Mouse (Mus musculus): ENCODE data around the gene Sem1. TPM values are rescaled to one million over a fixed set of nuclear protein-coding genes. Genes with fewer than 3 reads are reported as not detected.

Gene Sem1
- 190 and 218 TPM in 2 replicates for polyA plus RNA-seq (2016; fragmentation: Nextera tagmentation; extraction: Ambion mirVana)

DNA sequence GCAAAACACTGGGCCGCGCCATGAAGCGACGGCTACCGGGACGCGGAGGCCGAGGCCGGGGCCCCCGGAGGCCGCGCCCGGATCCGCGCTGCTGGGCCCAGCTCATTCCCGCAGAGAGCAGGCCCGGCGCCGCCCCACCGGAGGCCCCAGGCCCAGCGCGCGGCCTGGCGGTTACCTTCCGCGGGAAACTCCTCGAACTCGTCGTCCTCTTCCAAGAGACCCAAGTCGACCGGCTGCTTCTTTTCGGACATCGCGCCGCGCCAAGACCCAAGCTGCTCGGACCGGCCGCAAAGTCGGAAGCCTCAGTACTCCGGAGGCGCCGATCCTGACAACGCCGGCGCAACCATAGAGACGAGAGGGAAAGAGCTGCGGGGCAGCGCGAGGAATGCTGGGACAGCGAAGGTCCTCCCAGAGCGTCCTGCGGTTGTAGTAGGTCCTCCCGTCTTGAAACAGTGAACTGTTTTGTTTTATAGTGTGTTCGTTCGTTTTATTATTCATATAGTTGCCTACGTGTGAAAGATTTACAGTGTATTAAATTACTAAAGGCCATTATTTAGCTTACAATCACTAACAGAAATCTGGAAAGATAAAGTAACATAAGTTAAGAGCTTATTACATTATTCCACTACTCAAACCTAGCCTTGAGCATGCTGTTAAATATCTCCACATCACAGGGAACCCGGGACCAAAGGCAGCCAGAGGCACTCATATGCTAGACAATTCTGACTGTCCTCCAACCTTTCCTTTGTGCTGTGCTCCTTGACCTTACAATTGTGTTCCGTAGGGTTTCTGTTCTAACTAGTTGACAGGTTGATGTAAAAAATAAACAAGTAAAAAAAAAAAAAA lies at the start of gene Sem1:
TSS of gene Sem1 (minus strand) at position 360 of the 846 bp plus-strand sequence.
- no peaks in the 10 kb centered on the region for H3K27me3 ChIP-seq
- H3K36me3 ChIP-seq, result peaks cover 8% of the 10 kb centered on the region; the same call in 1 of the 2 replicates
- H3K4me1 ChIP-seq, result peaks cover 8% of the 10 kb centered on the region
- H3K9ac ChIP-seq, result peak within 1 kb of the TSS; percentile 96
- H3K4me2 ChIP-seq (replicated peaks), result peak within 1 kb of the TSS; percentile 52
- H3K27ac ChIP-seq, result peak within 1 kb of the TSS; percentile 90
- ATAC-seq (ENCODE audit: low FRiP score), result peak; percentile 99
- peak within 1 kb of the TSS; percentile 96 for H3K4me3 ChIP-seq
- WGBS, result 1% methylated on average over 59 of the region's 59 CpGs
- no peaks in the 10 kb centered on the region for H3K9me3 ChIP-seq (replicated peaks)

DNA sequence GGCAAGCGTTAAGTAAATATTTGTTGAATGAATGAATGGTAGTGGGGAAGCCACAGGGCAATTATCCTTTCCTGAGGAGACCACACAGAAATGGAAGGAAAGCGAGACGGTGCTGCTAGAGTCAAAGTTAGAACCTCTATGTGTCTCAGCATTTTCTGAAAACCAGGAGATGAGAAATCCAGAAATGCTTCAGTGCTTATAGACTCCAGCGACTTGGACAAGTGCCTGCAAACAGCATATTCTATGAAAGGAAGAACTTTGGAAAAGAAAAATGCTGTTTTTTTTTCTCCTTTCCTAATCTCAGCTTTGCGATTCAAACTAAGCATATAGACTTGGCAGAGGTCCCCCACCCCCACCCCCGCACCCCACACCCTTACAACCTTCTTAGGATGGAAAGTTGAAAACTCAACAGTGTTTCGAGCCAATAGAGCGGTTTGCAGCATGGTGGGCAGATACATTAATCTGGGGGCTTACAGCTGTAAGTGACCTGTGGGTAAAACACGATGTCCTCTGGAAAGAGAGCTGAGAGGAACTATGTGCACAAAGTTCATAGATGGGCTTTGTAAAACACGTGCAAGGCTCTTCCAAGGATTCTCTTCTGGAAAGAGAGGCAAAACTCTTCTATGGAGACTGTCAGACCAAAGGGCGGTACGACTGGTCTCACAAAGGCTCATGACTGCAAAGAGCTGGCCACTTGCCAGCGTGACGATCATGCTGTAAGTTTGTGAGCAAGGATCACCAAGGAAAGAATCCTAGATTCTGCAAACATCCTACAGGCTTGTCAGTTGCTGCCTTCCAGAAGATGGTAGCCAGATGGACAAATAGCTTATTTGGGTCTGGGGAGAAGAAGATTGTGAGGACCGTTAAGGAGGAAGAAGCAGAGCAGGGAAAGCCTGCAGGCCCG lies 44.6 kb upstream of the Sem1 start:
- Histone ChIP-seq H3K4me1 (peaks cover 3% of the 10 kb centered on the region), H3K27me3 (no peaks in the 10 kb centered on the region), H3K9ac (no peak overlapping the region), H3K4me2 (replicated peaks) (no peak overlapping the region), H3K4me3 (no peak overlapping the region), H3K27ac (no peak overlapping the region), H3K36me3 (no peaks in the 10 kb centered on the region), H3K9me3 (replicated peaks) (no peaks in the 10 kb centered on the region)
- ATAC-seq (ENCODE audit: low FRiP score), result no peak
- 69% methylated on average over 16 of the region's 16 CpGs for WGBS

DNA sequence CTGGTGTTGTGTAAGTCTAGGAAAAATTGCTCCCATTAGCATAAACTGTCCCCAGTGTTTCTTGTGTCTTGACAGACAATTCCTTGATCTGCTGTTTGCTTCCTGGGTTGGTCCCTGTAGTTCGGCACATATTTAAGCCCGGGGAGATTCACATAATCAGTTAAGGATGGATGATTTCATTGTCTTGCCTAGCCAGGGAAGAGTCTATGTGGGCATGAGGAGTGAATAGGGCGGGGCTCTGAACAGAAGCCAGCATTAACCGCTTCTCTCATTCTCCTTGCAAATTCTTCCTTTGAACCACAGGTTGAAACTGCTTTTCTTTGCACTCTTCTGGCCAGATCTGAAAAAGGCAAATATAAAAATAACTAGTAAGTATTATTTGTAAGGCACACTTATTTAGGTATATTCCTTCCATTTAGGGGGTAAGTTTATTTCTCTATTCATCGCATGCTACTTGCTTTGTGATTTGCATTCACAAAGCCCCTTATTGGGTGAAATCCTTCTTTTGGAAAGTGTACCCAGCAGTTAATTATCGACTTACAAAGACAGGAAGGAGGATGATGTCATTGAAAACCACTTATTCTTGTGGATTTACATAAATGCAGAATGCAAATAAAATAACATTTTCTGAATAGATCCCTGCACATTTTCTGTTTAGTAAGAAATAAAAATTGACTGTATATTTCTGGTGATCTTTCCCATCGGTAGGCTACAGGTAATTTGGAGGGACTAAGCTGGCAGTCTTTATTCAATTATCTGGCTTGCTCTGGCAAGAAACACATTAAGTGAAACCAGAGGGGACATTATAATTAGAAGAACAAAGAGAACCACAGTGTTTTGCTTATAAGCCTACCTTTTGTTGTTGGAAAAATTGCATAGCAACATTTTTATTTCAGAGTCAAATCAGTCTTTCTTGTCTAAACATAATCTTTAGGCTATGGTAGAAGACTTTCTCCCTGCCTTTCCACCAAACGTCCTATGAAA lies 25.4 kb upstream of the Sem1 start:
- WGBS, result 47% methylated on average over 8 of the region's 8 CpGs
- no peaks in the 10 kb centered on the region for H3K36me3 ChIP-seq
- no peak overlapping the region for H3K27ac ChIP-seq
- no peak overlapping the region for H3K4me3 ChIP-seq
- peaks cover 4% of the 10 kb centered on the region; the same call in 1 of the 2 replicates for H3K4me1 ChIP-seq
- no peaks in the 10 kb centered on the region for H3K27me3 ChIP-seq
- no peaks in the 10 kb centered on the region for H3K9me3 ChIP-seq (replicated peaks)
- H3K4me2 ChIP-seq (replicated peaks), result no peak overlapping the region
- H3K9ac ChIP-seq, result no peak overlapping the region
- ATAC-seq (ENCODE audit: low FRiP score), result peak; percentile 77

GRCm38 (mm10) chr6:6586313-6586712 lies 7.8 kb upstream of the Sem1 start:
- H3K27me3 ChIP-seq, result no peaks in the 10 kb centered on the region
- H3K27ac ChIP-seq, result no peak overlapping the region
- no peak for ATAC-seq (ENCODE audit: low FRiP score)
- 85% methylated on average over 2 of the region's 2 CpGs for WGBS
- H3K9me3 ChIP-seq (replicated peaks), result no peaks in the 10 kb centered on the region
- H3K36me3 ChIP-seq, result no peaks in the 10 kb centered on the region
- H3K4me3 ChIP-seq, result no peak overlapping the region
- no peaks in the 10 kb centered on the region for H3K4me1 ChIP-seq
- no peak overlapping the region for H3K9ac ChIP-seq
- no peak overlapping the region for H3K4me2 ChIP-seq (replicated peaks)

GRCm38 (mm10) chr6:6581849-6582248 lies 3.4 kb upstream of the Sem1 start:
- Histone ChIP-seq H3K4me3 (no peak overlapping the region), H3K27me3 (no peaks in the 10 kb centered on the region), H3K4me1 (peaks cover 5% of the 10 kb centered on the region), H3K36me3 (no peaks in the 10 kb centered on the region), H3K4me2 (replicated peaks) (no peak overlapping the region), H3K9me3 (replicated peaks) (no peaks in the 10 kb centered on the region), H3K27ac (no peak overlapping the region), H3K9ac (no peak overlapping the region)
- 84% methylated on average over 2 of the region's 2 CpGs for WGBS
- no peak for ATAC-seq (ENCODE audit: low FRiP score)

DNA sequence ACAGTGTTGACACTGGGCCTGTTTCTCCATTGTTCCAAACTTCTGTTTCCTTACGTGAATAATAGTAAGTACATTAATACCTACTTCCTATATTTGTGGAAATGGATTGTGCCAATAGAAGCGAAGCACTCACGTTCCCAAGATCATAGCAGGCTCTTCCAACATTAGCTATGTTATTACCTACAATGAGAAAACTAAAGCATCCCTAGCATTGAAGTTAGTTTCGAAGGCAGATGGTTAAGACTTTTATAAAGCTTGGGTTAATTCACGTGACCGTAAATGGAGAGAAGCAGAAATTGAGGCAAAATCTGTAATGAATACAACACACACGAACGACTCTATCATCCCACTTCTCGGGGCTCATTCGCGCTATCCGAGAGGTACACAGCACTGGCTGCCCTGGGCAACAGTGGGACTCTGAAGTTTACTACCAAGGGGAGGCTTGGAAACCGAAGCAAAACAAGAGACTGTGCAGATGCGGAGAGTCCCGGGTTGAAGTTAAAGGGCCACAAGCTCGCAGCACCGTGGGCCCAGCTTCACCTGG lies 650 bp downstream of the Sem1 start:
- Histone ChIP-seq H3K9me3 (replicated peaks) (no peaks in the 10 kb centered on the region), H3K4me3 (peak overlapping the region; percentile 96), H3K27ac (peak overlapping the region; percentile 90), H3K36me3 (peaks cover 8% of the 10 kb centered on the region; the same call in 1 of the 2 replicates), H3K4me2 (replicated peaks) (peak overlapping the region; percentile 52), H3K9ac (peak overlapping the region; percentile 96), H3K27me3 (no peaks in the 10 kb centered on the region), H3K4me1 (peaks cover 8% of the 10 kb centered on the region)
- 5% methylated on average over 17 of the region's 17 CpGs for WGBS
- peak; percentile 81 for ATAC-seq (ENCODE audit: low FRiP score)

GRCm38 (mm10) chr6:6577291-6577690 lies 1.2 kb downstream of the Sem1 start:
- 68% methylated on average over 3 of the region's 3 CpGs for WGBS
- peak overlapping the region; percentile 52 for H3K4me2 ChIP-seq (replicated peaks)
- H3K9me3 ChIP-seq (replicated peaks), result no peaks in the 10 kb centered on the region
- H3K4me3 ChIP-seq, result peak overlapping the region; percentile 96
- H3K9ac ChIP-seq, result peak overlapping the region; percentile 96; the same call in 1 of the 2 replicates
- no peak overlapping the region for H3K27ac ChIP-seq
- H3K27me3 ChIP-seq, result no peaks in the 10 kb centered on the region
- peaks cover 8% of the 10 kb centered on the region for H3K4me1 ChIP-seq
- ATAC-seq (ENCODE audit: low FRiP score), result no peak
- H3K36me3 ChIP-seq, result peaks cover 8% of the 10 kb centered on the region; the same call in 1 of the 2 replicates

- H3K9me3 ChIP-seq (replicated peaks), result no peaks in the 10 kb centered on the region
- 92% methylated on average over 4 of the region's 4 CpGs for WGBS
- no peak overlapping the region for H3K4me2 ChIP-seq (replicated peaks)
- peaks cover 8% of the 10 kb centered on the region; the same call in 1 of the 2 replicates for H3K36me3 ChIP-seq
- no peak for ATAC-seq (ENCODE audit: low FRiP score)
- no peak overlapping the region for H3K4me3 ChIP-seq
- H3K9ac ChIP-seq, result no peak overlapping the region
- H3K27me3 ChIP-seq, result no peaks in the 10 kb centered on the region
- no peak overlapping the region for H3K27ac ChIP-seq
- peaks cover 8% of the 10 kb centered on the region for H3K4me1 ChIP-seq
Measured at GRCm38 (mm10) chr6:6575796-6576195, 2.7 kb downstream of the Sem1 start.

DNA sequence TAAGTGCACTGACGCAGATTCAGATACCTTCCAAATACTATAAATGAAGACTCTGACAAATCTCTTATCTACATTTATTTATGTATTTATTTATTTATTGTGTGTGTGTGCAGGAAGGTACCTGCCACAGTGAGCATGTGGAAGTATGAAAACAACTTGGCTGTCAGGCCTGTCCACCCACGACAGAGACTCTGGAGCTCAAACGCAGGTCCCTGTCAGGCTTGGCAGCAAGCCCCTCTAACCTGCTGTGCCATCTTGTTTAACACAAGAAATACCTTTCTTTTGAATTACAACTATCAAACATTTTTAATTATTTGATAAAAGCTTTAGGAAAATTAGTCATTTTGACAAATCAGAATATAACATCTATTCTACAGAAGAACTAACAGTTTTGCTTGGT lies 10.0 kb downstream of the Sem1 start:
- no peak for ATAC-seq (ENCODE audit: low FRiP score)

DNA sequence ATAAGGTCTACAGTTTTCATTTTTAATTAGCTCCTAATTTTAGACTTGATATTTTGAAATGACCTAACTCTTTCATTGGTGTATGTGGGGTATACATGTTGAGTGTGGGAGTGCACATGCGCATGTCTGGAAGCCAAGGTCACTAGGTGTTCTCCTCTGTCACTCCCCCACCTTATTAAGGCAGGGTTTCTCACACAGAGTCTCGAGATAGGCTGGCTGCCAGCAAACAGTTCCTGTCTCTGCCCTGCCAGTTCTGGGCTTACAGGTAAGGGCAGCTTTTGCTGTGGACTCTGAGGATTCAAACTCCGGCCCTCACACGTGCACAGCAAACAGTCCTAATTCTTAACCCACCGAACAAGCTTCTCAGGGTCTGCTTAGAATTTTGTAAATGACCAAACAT lies 14.8 kb downstream of the Sem1 start:
- Histone ChIP-seq H3K9me3 (replicated peaks) (no peaks in the 10 kb centered on the region), H3K27me3 (no peaks in the 10 kb centered on the region), H3K36me3 (no peaks in the 10 kb centered on the region), H3K4me3 (no peak overlapping the region), H3K4me1 (peaks cover 2% of the 10 kb centered on the region; the same call in 1 of the 2 replicates), H3K9ac (no peak overlapping the region), H3K4me2 (replicated peaks) (no peak overlapping the region), H3K27ac (no peak overlapping the region)
- WGBS, result 93% methylated on average over 5 of the region's 5 CpGs
- ATAC-seq (ENCODE audit: low FRiP score), result no peak

More for the DNA sequence above, 10.0 kb downstream of the Sem1 start:
- H3K9ac ChIP-seq, result no peak overlapping the region
- no peak overlapping the region for H3K27ac ChIP-seq
- WGBS, result 80% methylated on average over 3 of the region's 3 CpGs
- H3K4me3 ChIP-seq, result no peak overlapping the region
- H3K36me3 ChIP-seq, result no peaks in the 10 kb centered on the region
- H3K4me1 ChIP-seq, result no peaks in the 10 kb centered on the region
- no peak overlapping the region for H3K4me2 ChIP-seq (replicated peaks)
- H3K9me3 ChIP-seq (replicated peaks), result no peaks in the 10 kb centered on the region
- no peaks in the 10 kb centered on the region for H3K27me3 ChIP-seq

- Histone ChIP-seq H3K36me3 (no peaks in the 10 kb centered on the region), H3K9me3 (replicated peaks) (no peaks in the 10 kb centered on the region), H3K4me2 (replicated peaks) (no peak overlapping the region), H3K27me3 (no peaks in the 10 kb centered on the region), H3K4me1 (peaks cover 2% of the 10 kb centered on the region; the same call in 1 of the 2 replicates), H3K27ac (no peak overlapping the region), H3K4me3 (no peak overlapping the region), H3K9ac (no peak overlapping the region)
- 75% methylated on average over 5 of the region's 5 CpGs for WGBS
- ATAC-seq (ENCODE audit: low FRiP score), result no peak
Measured at GRCm38 (mm10) chr6:6562716-6563115, 15.7 kb downstream of the Sem1 start.
